Mouse (Mus musculus): ENCODE measurements at regions not wholly inside any gene's neighbourhood (a gene's known extent, or its start where the extent isn't known, plus 50 kb on each side); places are given as distances from the start of the nearest gene placed in this dataset.

DNA sequence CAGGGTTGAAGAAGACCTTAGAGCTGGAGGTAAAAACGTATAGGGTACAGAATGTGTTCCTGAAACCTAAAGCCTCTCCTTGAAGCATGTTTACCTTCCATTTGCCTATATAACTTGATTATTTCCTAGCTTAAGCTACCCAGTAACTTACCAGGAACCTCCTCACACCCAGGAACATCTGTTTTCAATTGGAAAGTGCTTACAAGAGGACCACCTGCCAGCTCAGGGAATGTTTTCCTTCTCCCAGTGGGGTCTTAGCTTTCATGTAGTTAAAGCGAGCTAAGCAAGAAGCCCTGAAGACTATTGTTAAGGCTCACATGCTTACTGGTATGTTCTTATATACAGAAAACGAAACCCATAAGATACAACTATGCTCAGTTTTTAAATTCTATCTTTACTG lies 506.6 kb upstream of the Hsf2 start:
- no peak for TF ChIP-seq CTCF (IDR thresholded peaks at IDR 0.05; ENCODE audit: low read depth)
- TF ChIP-seq EP300 (optimal IDR thresholded peaks at IDR 0.05), result no peak
- H3K4me3 ChIP-seq (ENCODE audit: low read depth, low read length), result no peak overlapping the region
- no peaks in the 10 kb centered on the region for H3K27me3 ChIP-seq (ENCODE audit: control insufficient read depth, insufficient read depth, low read length)
- WGBS, result 49% methylated on average over 3 of the region's 3 CpGs
- H3K9me3 ChIP-seq (ENCODE audit: control insufficient read depth, low read length), result no peaks in the 10 kb centered on the region
- no peaks in the 10 kb centered on the region for H3K4me1 ChIP-seq (replicated peaks; ENCODE audit: control insufficient read depth, insufficient read depth)
- no peaks in the 10 kb centered on the region for H3K36me3 ChIP-seq (ENCODE audit: control insufficient read depth, insufficient read depth, low read length)
- H3K9ac ChIP-seq (ENCODE audit: low read length), result no peak overlapping the region
- ATAC-seq (ENCODE audit: low FRiP score, low TSS enrichment) (no peak), DNase-seq (ENCODE audit: low spot score) (no peak)
- H3K4me2 ChIP-seq (replicated peaks; ENCODE audit: low read depth), result no peak overlapping the region
- 0 out of 2 replicates have a peak overlapping the region, but pooled peaks have one; percentile 10 for H3K27ac ChIP-seq (replicated peaks)

DNA sequence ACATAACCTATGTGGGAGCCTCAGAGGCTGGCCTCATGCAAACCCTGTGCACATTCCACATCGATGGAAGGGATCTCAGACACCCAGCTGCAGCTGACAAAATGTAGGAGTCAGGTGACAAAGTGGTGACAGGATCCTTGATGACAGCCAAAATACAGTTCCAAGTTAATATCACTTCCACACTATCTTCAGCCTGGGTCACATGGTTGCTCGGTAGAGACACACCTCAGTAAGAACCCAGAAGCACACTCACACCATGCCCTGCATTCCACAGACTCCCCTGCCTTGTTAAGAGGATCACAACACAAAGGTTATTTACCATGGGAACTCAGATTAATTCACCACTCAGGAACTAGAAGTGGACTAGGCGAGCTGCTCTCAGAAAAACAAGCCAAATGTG lies 505.4 kb upstream of the Hsf2 start:
- TF ChIP-seq EP300 (optimal IDR thresholded peaks at IDR 0.05) (no peak), CTCF (IDR thresholded peaks at IDR 0.05; ENCODE audit: low read depth) (no peak)
- Histone ChIP-seq H3K4me2 (replicated peaks; ENCODE audit: low read depth) (no peak overlapping the region), H3K36me3 (ENCODE audit: control insufficient read depth, insufficient read depth, low read length) (no peaks in the 10 kb centered on the region), H3K27me3 (ENCODE audit: control insufficient read depth, insufficient read depth, low read length) (no peaks in the 10 kb centered on the region), H3K27ac (replicated peaks) (peak overlapping the region; percentile 58), H3K4me3 (ENCODE audit: low read depth, low read length) (no peak overlapping the region), H3K4me1 (replicated peaks; ENCODE audit: control insufficient read depth, insufficient read depth) (no peaks in the 10 kb centered on the region), H3K9ac (ENCODE audit: low read length) (no peak overlapping the region), H3K9me3 (ENCODE audit: control insufficient read depth, low read length) (no peaks in the 10 kb centered on the region)
- WGBS, result 47% methylated on average over 3 of the region's 3 CpGs
- ATAC-seq (ENCODE audit: low FRiP score, low TSS enrichment) (no peak), DNase-seq (ENCODE audit: low spot score) (no peak)

DNA sequence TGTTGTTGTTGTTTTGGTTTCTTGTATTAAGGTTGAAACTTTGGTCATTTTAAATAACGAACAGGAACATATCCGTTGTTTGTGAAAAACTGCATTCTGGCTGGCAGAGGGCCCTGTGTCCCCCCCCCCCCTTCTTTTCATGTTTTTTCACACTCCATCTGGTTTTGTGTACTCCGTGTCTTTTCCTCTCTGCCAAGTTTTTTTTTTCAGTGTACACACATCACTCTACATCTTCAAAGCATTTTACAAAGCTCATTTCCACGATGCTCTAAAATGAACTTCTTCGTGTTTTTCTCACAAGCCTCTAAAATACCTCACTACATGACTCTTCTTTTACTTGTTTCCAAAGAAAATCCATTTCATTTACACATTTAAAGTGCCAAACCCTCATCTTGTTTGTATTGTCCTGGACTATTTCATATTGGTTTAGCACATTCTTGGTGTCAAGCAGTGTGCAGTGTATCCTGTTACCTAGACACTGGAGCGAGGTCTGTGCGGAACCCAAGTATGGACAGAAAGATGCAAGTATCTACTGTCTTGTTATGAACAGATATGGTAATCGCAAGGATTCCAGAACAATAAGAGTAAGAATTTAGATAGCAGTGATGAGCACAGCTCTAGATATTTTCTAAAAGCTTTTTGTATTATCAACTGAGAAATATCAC lies 503.5 kb upstream of the Hsf2 start:
- Histone ChIP-seq H3K27ac (replicated peaks) (no peak overlapping the region), H3K4me3 (ENCODE audit: low read depth, low read length) (no peak overlapping the region), H3K9ac (ENCODE audit: low read length) (no peak overlapping the region), H3K36me3 (ENCODE audit: control insufficient read depth, insufficient read depth, low read length) (no peaks in the 10 kb centered on the region), H3K4me2 (replicated peaks; ENCODE audit: low read depth) (no peak overlapping the region), H3K4me1 (replicated peaks; ENCODE audit: control insufficient read depth, insufficient read depth) (no peaks in the 10 kb centered on the region), H3K9me3 (ENCODE audit: control insufficient read depth, low read length) (no peaks in the 10 kb centered on the region), H3K27me3 (ENCODE audit: control insufficient read depth, insufficient read depth, low read length) (no peaks in the 10 kb centered on the region)
- no peak for TF ChIP-seq EP300 (optimal IDR thresholded peaks at IDR 0.05)
- no peak for TF ChIP-seq CTCF (IDR thresholded peaks at IDR 0.05; ENCODE audit: low read depth)
- DNase-seq (ENCODE audit: low spot score) (no peak), ATAC-seq (ENCODE audit: low FRiP score, low TSS enrichment) (no peak)
- WGBS, result 66% methylated on average over 8 of the region's 8 CpGs

DNA sequence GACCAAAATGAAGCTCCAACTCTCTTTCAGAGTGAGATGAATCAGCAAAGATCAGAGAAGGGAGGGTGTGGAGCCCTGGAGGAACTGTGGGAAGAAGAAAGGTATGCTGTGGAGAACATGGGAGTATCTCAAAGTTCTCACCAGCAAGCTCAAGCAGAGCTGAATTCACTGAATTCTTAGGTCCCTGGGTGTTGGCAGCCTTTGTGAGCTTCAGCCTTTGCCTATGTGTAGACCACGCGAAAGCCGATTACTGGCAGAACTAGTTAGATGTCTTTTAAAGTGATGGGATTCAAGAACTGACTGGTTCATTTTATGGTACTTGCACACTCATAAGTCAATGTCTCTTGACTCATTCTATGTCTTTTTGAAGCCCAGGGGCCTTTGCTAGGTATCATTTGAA lies 491.2 kb upstream of the Hsf2 start:
- Histone ChIP-seq H3K9ac (ENCODE audit: low read length) (no peak overlapping the region), H3K27ac (replicated peaks) (peak overlapping the region; percentile 53; the same call in 1 of the 2 replicates), H3K4me2 (replicated peaks; ENCODE audit: low read depth) (no peak overlapping the region), H3K36me3 (ENCODE audit: control insufficient read depth, insufficient read depth, low read length) (no peaks in the 10 kb centered on the region), H3K9me3 (ENCODE audit: control insufficient read depth, low read length) (no peaks in the 10 kb centered on the region), H3K4me1 (replicated peaks; ENCODE audit: control insufficient read depth, insufficient read depth) (no peaks in the 10 kb centered on the region), H3K4me3 (ENCODE audit: low read depth, low read length) (no peak overlapping the region), H3K27me3 (ENCODE audit: control insufficient read depth, insufficient read depth, low read length) (no peaks in the 10 kb centered on the region)
- no peak for TF ChIP-seq EP300 (optimal IDR thresholded peaks at IDR 0.05)
- no peak for TF ChIP-seq CTCF (IDR thresholded peaks at IDR 0.05; ENCODE audit: low read depth)
- ATAC-seq (ENCODE audit: low FRiP score, low TSS enrichment) (peak; percentile 56; the same call in 1 of the 2 replicates), DNase-seq (ENCODE audit: low spot score) (no peak)
- 60% methylated on average over 3 of the region's 3 CpGs for WGBS

DNA sequence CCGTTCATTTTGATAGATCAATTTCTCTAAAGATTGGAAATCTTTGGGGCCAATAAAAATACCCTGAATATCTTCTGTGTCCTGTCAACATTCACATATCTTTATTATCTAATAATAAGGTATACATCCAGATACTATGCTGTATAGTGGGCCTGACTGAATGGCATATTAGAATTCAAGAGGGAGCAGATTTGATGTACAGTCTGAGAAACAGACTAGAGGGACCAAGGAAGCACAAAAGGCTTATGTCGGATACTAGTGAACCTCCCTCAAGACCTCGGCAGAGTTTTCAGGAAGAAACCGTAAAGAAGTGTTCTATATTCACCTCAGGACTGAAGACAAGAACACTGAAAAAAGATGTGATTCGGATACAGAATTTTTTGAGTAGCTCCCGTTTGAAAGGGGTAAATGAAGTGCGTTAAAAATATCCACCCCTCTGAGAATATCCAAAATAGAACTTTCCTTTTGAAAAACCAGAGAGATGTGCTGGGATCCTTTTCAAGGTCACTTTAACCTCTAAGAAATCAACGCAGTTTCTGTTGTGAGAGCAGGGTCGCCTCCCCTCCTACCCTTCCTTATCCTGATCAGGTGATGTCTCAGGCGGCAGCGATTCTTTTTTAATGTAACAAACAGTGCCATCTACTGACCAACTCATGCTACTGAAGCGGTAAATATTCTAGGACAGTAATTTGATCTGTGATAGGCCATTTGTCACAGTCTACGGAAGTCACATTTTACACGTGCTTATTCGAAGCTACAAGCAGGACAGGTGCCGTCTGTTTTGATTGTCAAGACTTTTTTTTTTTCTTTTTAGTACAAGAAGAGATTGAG lies 485.1 kb upstream of the Hsf2 start:
- Histone ChIP-seq H3K4me3 (ENCODE audit: low read depth, low read length) (no peak overlapping the region), H3K9ac (ENCODE audit: low read length) (no peak overlapping the region), H3K27me3 (ENCODE audit: control insufficient read depth, insufficient read depth, low read length) (no peaks in the 10 kb centered on the region), H3K4me1 (replicated peaks; ENCODE audit: control insufficient read depth, insufficient read depth) (no peaks in the 10 kb centered on the region), H3K27ac (replicated peaks) (no peak overlapping the region), H3K9me3 (ENCODE audit: control insufficient read depth, low read length) (no peaks in the 10 kb centered on the region), H3K4me2 (replicated peaks; ENCODE audit: low read depth) (peak overlapping the region; percentile 40), H3K36me3 (ENCODE audit: control insufficient read depth, insufficient read depth, low read length) (no peaks in the 10 kb centered on the region)
- DNase-seq (ENCODE audit: low spot score), result peak; percentile 16
- TF ChIP-seq CTCF (IDR thresholded peaks at IDR 0.05; ENCODE audit: low read depth) (peak; percentile 88), EP300 (optimal IDR thresholded peaks at IDR 0.05) (no peak)
- WGBS, result 26% methylated on average over 16 of the region's 16 CpGs
- ATAC-seq (ENCODE audit: low FRiP score, low TSS enrichment), result 0 out of 2 replicates have a peak, but pooled peaks have one; percentile 56

DNA sequence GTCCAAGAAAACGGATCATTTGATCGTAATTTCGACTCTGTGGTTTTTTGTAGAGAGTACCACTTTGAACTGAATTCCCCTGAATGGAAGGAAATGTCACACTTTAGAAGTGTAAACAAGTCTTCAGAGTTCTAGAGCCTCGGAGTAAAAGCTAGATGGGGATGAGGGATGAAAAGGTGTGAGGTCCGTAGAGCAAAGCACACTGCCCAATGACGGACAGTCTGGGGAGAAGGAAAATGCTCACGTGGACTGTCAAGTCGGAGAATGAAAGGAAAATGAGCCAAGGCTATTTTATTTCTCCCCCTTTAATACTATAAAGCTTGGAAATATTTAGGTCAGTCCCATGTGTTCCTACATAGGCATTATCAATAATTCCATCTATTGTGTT lies 484.5 kb upstream of the Hsf2 start:
- TF ChIP-seq CTCF (IDR thresholded peaks at IDR 0.05; ENCODE audit: low read depth) (no peak), EP300 (optimal IDR thresholded peaks at IDR 0.05) (no peak)
- Histone ChIP-seq H3K4me1 (replicated peaks; ENCODE audit: control insufficient read depth, insufficient read depth) (no peaks in the 10 kb centered on the region), H3K36me3 (ENCODE audit: control insufficient read depth, insufficient read depth, low read length) (no peaks in the 10 kb centered on the region), H3K4me3 (ENCODE audit: low read depth, low read length) (no peak overlapping the region), H3K4me2 (replicated peaks; ENCODE audit: low read depth) (peak overlapping the region; percentile 40; the same call in 1 of the 2 replicates), H3K27me3 (ENCODE audit: control insufficient read depth, insufficient read depth, low read length) (no peaks in the 10 kb centered on the region), H3K9ac (ENCODE audit: low read length) (no peak overlapping the region), H3K27ac (replicated peaks) (no peak overlapping the region), H3K9me3 (ENCODE audit: control insufficient read depth, low read length) (no peaks in the 10 kb centered on the region)
- no peak for ATAC-seq (ENCODE audit: low FRiP score, low TSS enrichment)
- no peak for DNase-seq (ENCODE audit: low spot score)
- WGBS, result 49% methylated on average over 8 of the region's 8 CpGs
